Mouse (Mus musculus) MEL (cell line): ENCODE data around the gene Hist1h1c. TPM values are rescaled to one million over a fixed set of nuclear protein-coding genes. Genes with fewer than 3 reads are reported as not detected.
"Not testable (repeated sequence)": the region's sequence is repeated elsewhere in the genome, so short reads cannot be mapped to it uniquely, and the experiment has no call there.

Experiments used
- DNase-seq: peaks from one replicate; pipeline ENCODE4 v3.0.0; 2011; ENCODE audit warnings: low read depth, low spot score
- H3K27ac ChIP-seq: 2 replicates; pipeline ENCODE4 v1.5.1; 2012; ENCODE audit warnings: low read depth, mild to moderate bottlenecking, control low read depth, low read length, moderate library complexity; ENCODE audit not compliant: control insufficient read depth
- H3K27me3 ChIP-seq, 2 experiments: fragments of 150-350 bp in 1 of 2; sonication (generic) in 1 of 2; 2 replicates each; pipeline ENCODE4 v1.6.1; 2012; ENCODE audit warnings: low read length in 2 of 2, mild to moderate bottlenecking in 2 of 2, improper control_type of control experiment in 1 of 2, moderate library complexity in 1 of 2; ENCODE audit not compliant: insufficient read depth in 2 of 2, control insufficient read depth in 1 of 2
- H3K36me3 ChIP-seq, 2 experiments: 2 replicates each; pipeline ENCODE4 v1.6.1; 2012 to 2014; ENCODE audit warnings: low read length in 2 of 2, improper control_type of control experiment in 1 of 2, inconsistent platforms in 1 of 2, mild to moderate bottlenecking in 1 of 2; ENCODE audit not compliant: insufficient read depth in 2 of 2, control insufficient read depth in 1 of 2
- H3K4me1 ChIP-seq, 2 experiments: fragments of 150-350 bp in 1 of 2; sonication (generic) in 1 of 2; 2 replicates each; pipeline ENCODE4 v1.6.1; 2012; ENCODE audit warnings: low read length in 2 of 2, improper control_type of control experiment in 1 of 2, mild to moderate bottlenecking in 1 of 2; ENCODE audit not compliant: insufficient read depth in 2 of 2, control insufficient read depth in 1 of 2
- H3K4me3 ChIP-seq, 2 experiments: fragments of 150-350 bp in 1 of 2; sonication (generic) in 1 of 2; 2 replicates each; pipeline ENCODE4 v1.5.1; 2012; ENCODE audit warnings: low read depth in 2 of 2, low read length in 2 of 2, mild to moderate bottlenecking in 2 of 2, moderate library complexity in 2 of 2, control low read depth in 1 of 2, improper control_type of control experiment in 1 of 2; ENCODE audit not compliant: control insufficient read depth in 1 of 2, insufficient read depth in 1 of 2
- H3K79me2 ChIP-seq: 2 replicates; pipeline ENCODE4 v1.6.1; 2012; ENCODE audit warnings: mild to moderate bottlenecking, low read length, moderate library complexity; ENCODE audit not compliant: control insufficient read depth, poor library complexity, insufficient read depth
- H3K9ac ChIP-seq: 2 replicates; pipeline ENCODE4 v1.6.1; 2012; ENCODE audit warnings: low read depth, mild to moderate bottlenecking, control low read depth, low read length, moderate library complexity; ENCODE audit not compliant: control insufficient read depth, poor library complexity, severe bottlenecking
- H3K9me3 ChIP-seq: fragments of 150-350 bp; sonication (generic); replicated peaks from 2 replicates; pipeline ENCODE4 v1.6.1; 2012; ENCODE audit warnings: mild to moderate bottlenecking, low read length, improper control_type of control experiment, moderate library complexity; ENCODE audit not compliant: insufficient read depth
- CHD1 ChIP-seq: IDR thresholded peaks from 2 replicates; pipeline ENCODE4 v1.6.1; 2012; ENCODE audit warnings: low read depth, mild to moderate bottlenecking, inconsistent platforms, low read length, improper control_type of control experiment
- E2F4 ChIP-seq: IDR thresholded peaks from 2 replicates; pipeline ENCODE4 v1.6.1; 2011; ENCODE audit warnings: low read depth, low read length, improper control_type of control experiment, borderline replicate concordance
- ETS1 ChIP-seq: IDR thresholded peaks from 2 replicates; pipeline ENCODE4 v1.6.1; 2012; ENCODE audit warnings: low read depth, mild to moderate bottlenecking, inconsistent platforms, low read length, improper control_type of control experiment, moderate library complexity
- GABPA ChIP-seq: IDR thresholded peaks from 2 replicates; pipeline ENCODE4 v1.6.1; 2012; ENCODE audit warnings: low read depth, mild to moderate bottlenecking, inconsistent platforms, low read length, improper control_type of control experiment, moderate library complexity
- GATA1 ChIP-seq: IDR thresholded peaks from 2 replicates; pipeline ENCODE4 v1.6.1; 2011; ENCODE audit warnings: low read depth, low read length, improper control_type of control experiment
- MAFK ChIP-seq: IDR thresholded peaks from 2 replicates; pipeline ENCODE4 v1.6.1; 2011; ENCODE audit warnings: low read depth, mild to moderate bottlenecking, low read length, improper control_type of control experiment, borderline replicate concordance
- MAZ ChIP-seq: IDR thresholded peaks from 2 replicates; pipeline ENCODE4 v1.6.1; 2012; ENCODE audit warnings: low read depth, mild to moderate bottlenecking, inconsistent platforms, low read length, improper control_type of control experiment
- MEF2A ChIP-seq: IDR thresholded peaks from 2 replicates; pipeline ENCODE4 v1.6.1; 2014; ENCODE audit warnings: low read depth, mild to moderate bottlenecking, inconsistent platforms, low read length, improper control_type of control experiment; ENCODE audit not compliant: poor library complexity, insufficient replicate concordance, severe bottlenecking; ENCODE audit errors: extremely low read depth
- MYB ChIP-seq: IDR thresholded peaks from 2 replicates; pipeline ENCODE4 v1.6.1; 2011; ENCODE audit warnings: mild to moderate bottlenecking, low read depth, low read length, improper control_type of control experiment
- NELFE ChIP-seq: IDR thresholded peaks from 2 replicates; pipeline ENCODE4 v1.6.1; 2011; ENCODE audit warnings: low read depth, low read length, improper control_type of control experiment
- POLR2A ChIP-seq, 2 experiments: IDR thresholded peaks; 2 replicates each; pipeline ENCODE4 v1.6.1; 2011 to 2012; ENCODE audit warnings: low read length in 2 of 2, mild to moderate bottlenecking in 2 of 2, control low read depth in 1 of 2, improper control_type of control experiment in 1 of 2, low read depth in 1 of 2, moderate library complexity in 1 of 2; ENCODE audit not compliant: control insufficient read depth in 1 of 2, insufficient read depth in 1 of 2, poor library complexity in 1 of 2
- POLR2AphosphoS2 ChIP-seq: IDR thresholded peaks from 2 replicates; pipeline ENCODE4 v1.6.1; 2011; ENCODE audit warnings: low read length, improper control_type of control experiment
- POLR2AphosphoS5 ChIP-seq: IDR thresholded peaks from 2 replicates; pipeline ENCODE4 v1.6.1; 2012; ENCODE audit warnings: low read depth, borderline replicate concordance, mild to moderate bottlenecking, inconsistent platforms, low read length, moderate library complexity, mixed read lengths
- RAD21 ChIP-seq: IDR thresholded peaks from 2 replicates; pipeline ENCODE4 v1.6.1; 2011; ENCODE audit warnings: mild to moderate bottlenecking, low read depth, low read length, improper control_type of control experiment
- RCOR1 ChIP-seq: IDR thresholded peaks from 2 replicates; pipeline ENCODE4 v1.6.1; 2012; ENCODE audit warnings: low read depth, mild to moderate bottlenecking, inconsistent platforms, low read length, improper control_type of control experiment
- SIN3A ChIP-seq: IDR thresholded peaks from 2 replicates; pipeline ENCODE4 v1.6.1; 2012; ENCODE audit warnings: low read length, improper control_type of control experiment, inconsistent platforms
- SMC3 ChIP-seq: IDR thresholded peaks from 2 replicates; pipeline ENCODE4 v1.6.1; 2011; ENCODE audit warnings: low read depth, low read length, improper control_type of control experiment
- TAL1 ChIP-seq: IDR thresholded peaks from 2 replicates; pipeline ENCODE4 v1.6.1; 2012; ENCODE audit warnings: mild to moderate bottlenecking, inconsistent platforms, low read length, moderate library complexity, mixed read lengths
- TBP ChIP-seq: IDR thresholded peaks from 2 replicates; pipeline ENCODE4 v1.8.0; 2011; ENCODE audit warnings: low read depth, low read length, improper control_type of control experiment
- TCF12 ChIP-seq: IDR thresholded peaks from 2 replicates; pipeline ENCODE4 v1.6.1; 2014; ENCODE audit warnings: low read depth, mild to moderate bottlenecking, inconsistent platforms, low read length, improper control_type of control experiment, moderate library complexity
- USF1 ChIP-seq: IDR thresholded peaks from 2 replicates; pipeline ENCODE4 v1.6.1; 2014; ENCODE audit warnings: low read depth, mild to moderate bottlenecking, inconsistent platforms, low read length, improper control_type of control experiment, moderate library complexity
- USF2 ChIP-seq, 2 experiments: IDR thresholded peaks; 2 replicates each; pipeline ENCODE4 v1.6.1; 2011 to 2012; ENCODE audit warnings: improper control_type of control experiment in 2 of 2, low read length in 2 of 2, borderline replicate concordance in 1 of 2, inconsistent platforms in 1 of 2, low read depth in 1 of 2, mild to moderate bottlenecking in 1 of 2; ENCODE audit not compliant: insufficient read depth in 1 of 2
- ZC3H11A ChIP-seq: IDR thresholded peaks from 2 replicates; pipeline ENCODE4 v1.6.1; 2012; ENCODE audit warnings: low read depth, mild to moderate bottlenecking, inconsistent platforms, low read length, improper control_type of control experiment
- ZKSCAN1 ChIP-seq: IDR thresholded peaks from 2 replicates; pipeline ENCODE4 v1.6.1; 2012; ENCODE audit warnings: low read depth, mild to moderate bottlenecking, inconsistent platforms, low read length, improper control_type of control experiment, moderate library complexity
- ZNF384 ChIP-seq: IDR thresholded peaks from 2 replicates; pipeline ENCODE4 v1.6.1; 2012; ENCODE audit warnings: low read depth, mild to moderate bottlenecking, inconsistent platforms, low read length, improper control_type of control experiment
- polyA plus RNA-seq, 2 experiments: library from polyadenylated mRNA; stranded (reverse) in 1 of 2; unstranded in 1 of 2; fragments of >175 nt in 1 of 2; fragments of >200 nt in 1 of 2; gene quantifications; 2 replicates each; pipeline versions ENCODE4 v1.2.1 to v1.2.4; 2012; ENCODE audit warnings: low replicate concordance in 2 of 2, low read depth in 1 of 2; ENCODE audit not compliant: insufficient read length in 2 of 2, insufficient read depth in 1 of 2, missing spikeins in 1 of 2
- total RNA-seq: library from RNA; depleted of rRNA; stranded (reverse); fragments of 300-350 nt; gene quantifications from 2 replicates; pipeline ENCODE4 v1.2.3, GENCODE M21; 2012

The Hist1h1c gene
- total and polyA plus RNA-seq, 3 experiments, result 3.8 to 348 TPM; not detected in 1

- Histone ChIP-seq H3K79me2 (no peaks in the 10 kb centered on the region), H3K9me3 (no peaks in the 10 kb centered on the region), H3K27ac (no peak overlapping the region), H3K9ac (no peak overlapping the region), H3K27me3 (no peaks in the 10 kb centered on the region), H3K36me3 (peaks cover 0 to 26% of the 10 kb centered on the region in 2 experiments; a peak in 2 of 4 replicates), H3K4me1 (peaks cover 10 to 21% of the 10 kb centered on the region in 2 experiments), H3K4me3 (no peak overlapping the region)
- no peak for TF ChIP-seq GATA1
- no peak for DNase-seq
Observed at GRCm38 (mm10) chr13:23717176-23717575, 21.4 kb upstream of the Hist1h1c start.

DNA sequence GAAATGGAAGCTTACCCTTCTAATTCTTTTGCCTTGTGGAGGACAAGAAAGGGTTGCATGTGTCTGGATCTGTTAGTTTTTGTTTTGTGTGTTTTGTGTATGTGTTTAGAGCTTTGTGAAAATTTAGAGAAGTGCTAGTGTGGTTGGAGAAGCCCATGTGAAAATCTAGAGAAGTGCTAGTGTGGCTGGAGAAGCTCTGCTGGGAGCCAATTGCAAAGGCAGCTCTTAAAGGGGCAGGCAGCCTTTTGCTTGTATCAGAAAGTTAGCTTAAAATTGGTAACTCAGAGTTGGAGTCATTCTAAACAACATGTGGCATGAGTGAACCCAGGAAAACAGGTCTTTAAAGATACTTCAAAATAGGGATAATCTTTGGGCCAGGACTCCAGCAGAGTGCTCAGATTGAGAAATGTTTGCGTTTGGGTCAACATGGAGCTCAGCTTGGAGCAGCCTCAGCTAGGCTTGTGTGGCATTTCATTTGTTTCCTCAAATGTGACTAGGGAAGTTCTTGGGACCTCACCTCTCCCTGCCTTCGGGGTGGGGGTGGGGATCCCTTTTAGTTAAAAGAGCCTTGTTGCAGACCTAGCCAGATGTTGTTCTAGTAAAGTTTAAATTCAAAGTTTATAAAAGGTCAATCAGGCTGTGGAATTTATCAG lies 20.9 kb upstream of the Hist1h1c start:
- peaks cover 0 to 22% of the 10 kb centered on the region in 2 experiments; a peak in 2 of 4 replicates for H3K36me3 ChIP-seq
- H3K4me1 ChIP-seq, result peaks cover 10 to 18% of the 10 kb centered on the region in 2 experiments
- H3K27ac ChIP-seq, result not testable (repeated sequence)
- TF ChIP-seq TBP, result 0 out of 2 replicates have a peak, but pooled peaks have one; percentile 11
- TF ChIP-seq, all 39 proteins: peak for 1; not testable (repeated sequence) for 38
- not testable (repeated sequence) for H3K9ac ChIP-seq, H3K9me3 ChIP-seq, H3K27me3 ChIP-seq, H3K79me2 ChIP-seq, H3K4me3 ChIP-seq
- DNase-seq, result peak; percentile 52

GRCm38 (mm10) chr13:23724239-23724638 lies 14.4 kb upstream of the Hist1h1c start:
- H3K9ac ChIP-seq, result peak overlapping the region; percentile 50
- peak; percentile 76 for DNase-seq
- H3K36me3 ChIP-seq, result peaks cover 0 to 15% of the 10 kb centered on the region in 2 experiments; a peak in 2 of 4 replicates
- TF ChIP-seq MYB (no peak), GABPA (no peak), SMC3 (no peak), SIN3A (peak; percentile 79), TCF12 (0 out of 2 replicates have a peak, but pooled peaks have one; percentile 31), MAZ (peak; percentile 74; the same call in 1 of the 2 replicates), USF1 (peak; percentile 63), USF2 (IDR thresholded peaks at IDR 0.05; ENCODE audit: borderline replicate concordance in 1 of 2, insufficient read depth in 1 of 2, low read depth in 1 of 2, low read length in 2 of 2) (no peak), E2F4 (no peak), POLR2A (IDR thresholded peaks at IDR 0.05; ENCODE audit: control insufficient read depth in 1 of 2, insufficient read depth in 1 of 2, low read depth in 1 of 2, low read length in 2 of 2, poor library complexity in 1 of 2) (no peak), GATA1 (peak; percentile 97), MAFK (no peak), TAL1 (no peak), RCOR1 (peak; percentile 79), POLR2AphosphoS5 (no peak), POLR2AphosphoS2 (no peak), MEF2A (no peak), NELFE (no peak), ZKSCAN1 (no peak), CHD1 (no peak), ZNF384 (no peak), RAD21 (no peak), ETS1 (peak; percentile 74; the same call in 1 of the 2 replicates), ZC3H11A (no peak)

More at GRCm38 (mm10) chr13:23724239-23724638, 14.4 kb upstream of the Hist1h1c start:
- Histone ChIP-seq H3K4me1 (peaks cover 7 to 23% of the 10 kb centered on the region in 2 experiments), H3K4me3 (peak overlapping the region; percentile 40 to 43), H3K9me3 (no peaks in the 10 kb centered on the region), H3K79me2 (no peaks in the 10 kb centered on the region), H3K27me3 (no peaks in the 10 kb centered on the region), H3K27ac (peak overlapping the region; percentile 70)
